Mouse (Mus musculus) midbrain, embryonic 10.5 days (tissue): Measurements from ENCODE around the gene Mon1b. TPM values are rescaled to one million over a fixed set of nuclear protein-coding genes. Genes with fewer than 3 reads are reported as not detected.

Experiments
- DNase-seq: peaks from one replicate; pipeline ENCODE4 v3.0.0-alpha.2; 2017; ENCODE audit warnings: low spot score
- H3K27ac ChIP-seq: fragments of 300-500 bp; sonication (generic); replicated peaks from 2 replicates; pipeline ENCODE4 v1.5.1; 2016; ENCODE audit warnings: mild to moderate bottlenecking
- H3K27me3 ChIP-seq: fragments of 300-500 bp; sonication (generic); 2 replicates; pipeline ENCODE4 v1.6.1; 2016; ENCODE audit warnings: low read depth, mild to moderate bottlenecking; ENCODE audit not compliant: poor library complexity, severe bottlenecking
- H3K36me3 ChIP-seq: fragments of 300-500 bp; sonication (generic); 2 replicates; pipeline ENCODE4 v1.6.1; 2016; ENCODE audit warnings: mild to moderate bottlenecking, moderate library complexity
- H3K4me1 ChIP-seq: fragments of 300-500 bp; sonication (generic); 2 replicates; pipeline ENCODE4 v1.6.1; 2016
- H3K4me3 ChIP-seq: fragments of 300-500 bp; sonication (generic); 2 replicates; pipeline ENCODE4 v1.5.1; 2016; ENCODE audit warnings: mild to moderate bottlenecking, moderate library complexity
- H3K9me3 ChIP-seq: fragments of 300-500 bp; sonication (generic); replicated peaks from 2 replicates; pipeline ENCODE4 v1.6.1; 2016; ENCODE audit warnings: mild to moderate bottlenecking
- WGBS: fragments of 180-500 bp; shearing (Covaris S2); methylation state at CpG from one replicate; pipeline ENCODE4 v1.1.7; 2016; 5-methylcytosine and 5-hydroxymethylcytosine counted together
- polyA plus RNA-seq: library from polyadenylated mRNA; unstranded; fragments of >200 nt; fragmentation: Nextera tagmentation; extraction: Ambion mirVana; gene quantifications from 2 replicates; pipeline ENCODE4 v1.2.1, GENCODE M21; 2016

Mon1b gene
- polyA plus RNA-seq, 1 experiment from 2014 or later = 8.0 TPM

DNA sequence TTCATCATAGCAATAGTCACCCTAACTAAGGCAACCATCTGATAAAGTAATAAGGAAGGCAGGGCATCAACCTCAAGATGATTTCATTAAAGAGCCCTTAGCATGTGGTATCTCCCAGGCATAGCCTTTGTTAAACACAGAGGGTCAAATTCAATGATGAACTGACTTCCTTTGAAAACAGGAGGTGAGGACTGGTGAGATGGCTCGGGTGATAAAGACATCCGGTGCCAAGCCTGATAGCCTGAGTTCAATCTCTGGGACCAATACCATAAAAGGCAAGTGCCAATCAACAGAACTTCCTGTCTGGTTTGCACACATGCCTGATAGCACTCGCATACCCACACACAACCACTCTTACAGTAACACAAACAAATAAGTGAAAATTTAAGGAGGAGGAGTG is 44.0 kb downstream of the Mon1b start:
- Histone ChIP-seq H3K27me3 (no peaks in the 10 kb centered on the region), H3K36me3 (no peaks in the 10 kb centered on the region), H3K27ac (no peak overlapping the region), H3K9me3 (no peaks in the 10 kb centered on the region), H3K4me3 (no peak overlapping the region), H3K4me1 (no peaks in the 10 kb centered on the region)
- no peak for DNase-seq
- 78% methylated on average over 3 of the region's 3 CpGs for WGBS

DNA sequence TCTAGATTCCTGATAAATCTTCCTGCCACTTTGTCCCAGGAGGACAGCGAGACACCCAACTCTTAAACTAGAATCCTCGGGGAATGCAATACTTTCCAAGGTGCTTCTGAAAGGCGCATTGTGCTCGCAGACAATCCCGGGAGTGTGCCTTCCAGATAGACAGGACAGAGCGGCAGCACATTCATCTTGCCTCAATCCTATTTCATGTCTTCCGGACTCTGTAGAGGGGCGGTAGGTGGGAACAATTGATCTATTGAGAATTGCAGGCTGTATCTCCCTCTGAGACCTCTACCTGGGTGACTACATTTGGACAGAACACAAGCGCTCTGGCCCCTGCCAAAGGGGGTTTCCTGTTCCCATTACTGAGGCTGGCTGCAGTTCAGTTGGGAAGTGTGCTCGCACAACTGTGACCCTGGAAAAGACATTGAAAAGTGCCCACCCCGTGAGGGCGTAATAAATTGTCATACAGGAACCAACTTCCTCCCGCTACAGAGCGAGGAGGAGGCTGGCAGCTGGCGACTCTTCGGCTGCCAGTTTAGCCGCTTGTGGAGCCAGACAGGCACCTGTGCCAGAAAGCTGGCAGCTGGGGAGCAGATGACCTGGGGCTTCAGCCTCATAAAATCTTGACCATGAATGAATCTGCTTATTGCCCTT is 52.6 kb downstream of the Mon1b start:
- 91% methylated on average over 17 of the region's 17 CpGs for WGBS
- no peak overlapping the region for H3K27ac ChIP-seq

DNA sequence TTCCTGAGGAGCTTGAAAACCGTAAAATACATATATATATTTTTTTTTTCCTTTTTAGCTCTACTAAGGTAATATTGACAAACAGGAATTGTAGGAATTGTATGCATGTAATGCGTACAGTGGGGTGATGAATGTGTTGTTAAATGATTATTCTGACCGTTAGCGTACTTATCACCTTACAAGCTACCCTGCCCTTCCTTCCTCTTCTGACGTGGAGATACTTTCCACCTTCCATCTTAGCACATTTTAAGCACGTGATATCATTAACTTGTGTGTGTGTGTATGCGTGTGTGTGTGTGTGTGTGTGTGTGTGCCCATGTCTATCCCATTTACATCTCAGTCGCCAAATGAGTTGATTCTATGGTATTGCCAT is 53.1 kb downstream of the Mon1b start:
- no peaks in the 10 kb centered on the region for H3K36me3 ChIP-seq
- H3K27me3 ChIP-seq = no peaks in the 10 kb centered on the region
- no peak for DNase-seq
- 87% methylated on average over 8 of the region's 8 CpGs for WGBS
- no peaks in the 10 kb centered on the region for H3K9me3 ChIP-seq
- no peak overlapping the region for H3K4me3 ChIP-seq
- no peak overlapping the region for H3K27ac ChIP-seq
- H3K4me1 ChIP-seq = no peaks in the 10 kb centered on the region

More for the DNA sequence above, 52.6 kb downstream of the Mon1b start:
- no peaks in the 10 kb centered on the region for H3K9me3 ChIP-seq
- no peaks in the 10 kb centered on the region for H3K27me3 ChIP-seq
- no peak overlapping the region for H3K4me3 ChIP-seq
- no peak for DNase-seq
- H3K36me3 ChIP-seq = no peaks in the 10 kb centered on the region
- H3K4me1 ChIP-seq = no peaks in the 10 kb centered on the region

DNA sequence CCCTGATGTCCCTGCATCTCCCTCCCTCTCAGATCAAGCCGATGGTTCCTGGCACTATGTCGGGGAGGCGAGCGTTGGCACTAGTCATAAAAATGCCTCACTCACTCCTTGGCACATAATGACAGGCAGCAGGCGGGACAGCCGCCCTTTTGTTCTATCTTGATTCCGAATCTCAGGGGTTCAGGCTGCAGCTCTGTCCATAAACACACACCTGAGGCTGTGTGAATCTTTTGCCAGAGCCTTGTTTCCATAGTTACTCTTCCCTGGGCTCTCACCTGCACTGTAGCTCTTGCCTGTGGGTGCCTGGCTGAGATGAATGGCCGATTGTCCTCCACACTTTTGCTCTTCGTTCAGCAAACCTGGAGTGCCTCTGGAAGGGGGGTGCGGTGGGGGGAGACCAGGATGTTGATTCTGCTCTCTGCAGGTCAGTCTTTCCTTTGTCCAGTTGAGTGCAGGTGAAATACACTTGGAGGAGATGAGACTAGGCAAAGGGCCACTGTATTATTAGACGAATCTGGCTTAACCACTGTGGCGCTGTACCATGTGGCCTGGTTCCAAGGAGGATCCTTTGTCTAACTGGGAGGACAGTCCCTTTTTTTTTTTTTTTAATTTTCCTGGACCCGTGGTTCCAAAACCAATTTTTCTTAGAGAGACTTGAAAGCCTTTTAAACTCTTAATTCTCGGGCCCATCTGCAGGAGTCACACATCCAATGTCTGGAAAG is 56.4 kb downstream of the Mon1b start:
- 84% methylated on average over 14 of the region's 14 CpGs for WGBS
- H3K27ac ChIP-seq = no peak overlapping the region

More for the DNA sequence above, 56.4 kb downstream of the Mon1b start:
- no peak for DNase-seq
- Histone ChIP-seq H3K4me3 (no peak overlapping the region), H3K9me3 (no peaks in the 10 kb centered on the region), H3K4me1 (no peaks in the 10 kb centered on the region), H3K36me3 (no peaks in the 10 kb centered on the region), H3K27me3 (no peaks in the 10 kb centered on the region)

Other genes with a start within 250 kb of the Mon1b start
- 0.17 TPM in 1 of 2 replicates, not detected in the other for gene Syce1l, start 7.6 kb downstream of the Mon1b start, polyA plus RNA-seq
- 0.73 and 1.00 TPM in 2 replicates for gene Adamts18, start 213.2 kb downstream of the Mon1b start, polyA plus RNA-seq